Mouse (Mus musculus) urinary bladder, adult 2 months (tissue): Measurements from ENCODE around the gene Macf1. TPM values are rescaled to one million over a fixed set of nuclear protein-coding genes. Genes with fewer than 3 reads are reported as not detected.

Experiments
- DNase-seq: peaks from one replicate; pipeline ENCODE4 v3.0.0; 2022; ENCODE audit warnings: low spot score
- polyA plus RNA-seq: library from polyadenylated mRNA; depleted of rRNA; stranded (reverse); fragments of >200 nt; gene quantifications from 2 replicates; pipeline ENCODE4 v1.2.3, GENCODE M21; 2012; rRNA removed

Gene Macf1
- polyA plus RNA-seq, 1 experiment: 94.0 TPM

GRCm38 (mm10) chr4:123305789-123306188 is 378.4 kb downstream of the Macf1 start:
- DNase-seq: no peak

Other genes with a start within 250 kb of the Macf1 start
- 312 and 316 TPM in 2 replicates for gene Ndufs5, start 33.8 kb upstream of the Macf1 start, polyA plus RNA-seq
- gene Akirin1, start 66.0 kb upstream of the Macf1 start, polyA plus RNA-seq: 49.3 and 59.1 TPM in 2 replicates
- gene Rhbdl2, start 103.5 kb upstream of the Macf1 start, polyA plus RNA-seq: 29.8 and 38.1 TPM in 2 replicates
- gene 4933427I04Rik, start 175.3 kb upstream of the Macf1 start, polyA plus RNA-seq: 0.12 and 0.14 TPM in 2 replicates
- gene Mycbp, start 220.5 kb upstream of the Macf1 start, polyA plus RNA-seq: 18.3 and 21.1 TPM in 2 replicates
- gene Rragc, start 233.1 kb upstream of the Macf1 start, polyA plus RNA-seq: 76.6 and 77.2 TPM in 2 replicates
- not detected in 2 replicates for gene 4930535I16Rik, start 233.7 kb upstream of the Macf1 start, polyA plus RNA-seq